Mouse (Mus musculus) kidney, embryonic 14.5 days (tissue): ENCODE data around the gene Lman1l. TPM values are rescaled to one million over a fixed set of nuclear protein-coding genes. Genes with fewer than 3 reads are reported as not detected.

Experiments
- ATAC-seq: fragments of 200-750 bp; cut with Nextera tagmentation; 2 replicates; pipeline ENCODE4 v1.8.0; 2017; ENCODE audit warnings: moderate number of reproducible peaks, mild to moderate bottlenecking, moderate TSS enrichment, moderate library complexity; ENCODE audit not compliant: low FRiP score, low TSS enrichment
- H3K27ac ChIP-seq: fragments of 300-500 bp; sonication (generic); 2 replicates; pipeline ENCODE4 v1.5.1; 2014; ENCODE audit warnings: low read depth, mild to moderate bottlenecking, low read length, moderate library complexity, mixed read lengths
- H3K27me3 ChIP-seq: fragments of 300-500 bp; sonication (generic); 2 replicates; pipeline ENCODE4 v1.6.1; 2014; ENCODE audit warnings: mild to moderate bottlenecking, low read length; ENCODE audit not compliant: control insufficient read depth, insufficient read depth
- H3K36me3 ChIP-seq: fragments of 300-500 bp; sonication (generic); 2 replicates; pipeline ENCODE4 v1.6.1; 2014; ENCODE audit warnings: low read length, mixed read lengths; ENCODE audit not compliant: control insufficient read depth, insufficient read depth
- H3K4me1 ChIP-seq: fragments of 300-500 bp; sonication (generic); 2 replicates; pipeline ENCODE4 v1.6.1; 2014; ENCODE audit warnings: low read length, mixed read lengths; ENCODE audit not compliant: control insufficient read depth, insufficient read depth
- H3K4me2 ChIP-seq: fragments of 300-500 bp; sonication (generic); replicated peaks from 2 replicates; pipeline ENCODE4 v1.6.1; 2014; ENCODE audit warnings: low read depth, mild to moderate bottlenecking, low read length
- H3K4me3 ChIP-seq: fragments of 300-500 bp; sonication (generic); 2 replicates; pipeline ENCODE4 v1.5.1; 2014; ENCODE audit warnings: mild to moderate bottlenecking, low read length
- H3K9ac ChIP-seq: fragments of 300-500 bp; sonication (generic); 2 replicates; pipeline ENCODE4 v1.6.1; 2014; ENCODE audit warnings: low read depth, mild to moderate bottlenecking, low read length, moderate library complexity
- H3K9me3 ChIP-seq: fragments of 300-500 bp; sonication (generic); 2 replicates; pipeline ENCODE4 v1.6.1; 2016; ENCODE audit warnings: low read length; ENCODE audit not compliant: control insufficient read depth
- WGBS: fragments of 180-500 bp; shearing (Covaris S2); extraction: QIAGEN DNeasy Blood & Tissue Kit; methylation state at CpG from one replicate; pipeline ENCODE4 v1.1.7; 2014; 5-methylcytosine and 5-hydroxymethylcytosine counted together
- polyA plus RNA-seq: library from polyadenylated mRNA; unstranded; fragments of >200 nt; fragmentation: Nextera tagmentation; extraction: Ambion mirVana; gene quantifications from 2 replicates; pipeline ENCODE4 v1.2.1, GENCODE M21; 2014

Lman1l gene
- polyA plus RNA-seq, 1 experiment from 2014 or later = not detected

GRCm38 (mm10) chr9:57600620-57601352 lies 19.8 kb downstream of the Lman1l start:
- Histone ChIP-seq H3K4me3 (no peak overlapping the region), H3K9me3 (no peaks in the 10 kb centered on the region), H3K36me3 (no peaks in the 10 kb centered on the region), H3K4me2 (no peak overlapping the region), H3K4me1 (peaks cover 14% of the 10 kb centered on the region), H3K27me3 (no peaks in the 10 kb centered on the region), H3K27ac (no peak overlapping the region), H3K9ac (no peak overlapping the region)
- ATAC-seq = peak; percentile 53; the same call in 1 of the 2 replicates
- WGBS = 4% methylated on average over 3 of the region's 3 CpGs

GRCm38 (mm10) chr9:57598851-57599563 lies 21.6 kb downstream of the Lman1l start:
- Histone ChIP-seq H3K27ac (no peak overlapping the region), H3K4me3 (no peak overlapping the region), H3K27me3 (no peaks in the 10 kb centered on the region), H3K4me2 (no peak overlapping the region), H3K4me1 (peaks cover 15% of the 10 kb centered on the region), H3K9ac (no peak overlapping the region), H3K36me3 (peaks cover 9% of the 10 kb centered on the region; the same call in 1 of the 2 replicates), H3K9me3 (no peaks in the 10 kb centered on the region)
- peak; percentile 22; the same call in 1 of the 2 replicates for ATAC-seq
- 61% methylated on average over 8 of the region's 8 CpGs for WGBS

GRCm38 (mm10) chr9:57597929-57598382 lies 22.6 kb downstream of the Lman1l start:
- no peak overlapping the region for H3K9ac ChIP-seq

GRCm38 (mm10) chr9:57597265-57597664 lies 23.3 kb downstream of the Lman1l start:
- Histone ChIP-seq H3K27me3 (no peaks in the 10 kb centered on the region), H3K36me3 (peaks cover 19% of the 10 kb centered on the region; the same call in 1 of the 2 replicates), H3K9me3 (no peaks in the 10 kb centered on the region), H3K9ac (no peak overlapping the region), H3K4me2 (no peak overlapping the region), H3K27ac (no peak overlapping the region), H3K4me3 (no peak overlapping the region), H3K4me1 (peaks cover 22% of the 10 kb centered on the region)
- WGBS = 81% methylated on average over 8 of the region's 8 CpGs
- no peak for ATAC-seq

More at GRCm38 (mm10) chr9:57597929-57598382, 22.6 kb downstream of the Lman1l start:
- H3K9me3 ChIP-seq = no peaks in the 10 kb centered on the region
- no peak overlapping the region for H3K4me3 ChIP-seq
- peaks cover 19% of the 10 kb centered on the region; the same call in 1 of the 2 replicates for H3K36me3 ChIP-seq
- no peaks in the 10 kb centered on the region for H3K27me3 ChIP-seq
- no peak overlapping the region for H3K4me2 ChIP-seq
- peaks cover 22% of the 10 kb centered on the region for H3K4me1 ChIP-seq
- no peak overlapping the region for H3K27ac ChIP-seq
- 33% methylated on average over 4 of the region's 4 CpGs for whole genome bisulfite sequencing
- no peak for ATAC-seq

- no peak for ATAC-seq
- 0 out of 2 replicates have a peak overlapping the region, but pooled peaks have one; percentile 23 for H3K9ac ChIP-seq
- no peak overlapping the region; the same call in 1 of the 2 replicates for H3K27ac ChIP-seq
- H3K4me2 ChIP-seq = 0 out of 2 replicates have a peak overlapping the region, but pooled peaks have one; percentile 8
- WGBS = 38% methylated on average over 9 of the region's 9 CpGs
- H3K27me3 ChIP-seq = no peaks in the 10 kb centered on the region
- no peak overlapping the region for H3K4me3 ChIP-seq
- peaks cover 19% of the 10 kb centered on the region; the same call in 1 of the 2 replicates for H3K36me3 ChIP-seq
- H3K9me3 ChIP-seq = no peaks in the 10 kb centered on the region
- H3K4me1 ChIP-seq = peaks cover 18% of the 10 kb centered on the region
Observed at GRCm38 (mm10) chr9:57594174-57594509, 26.4 kb downstream of the Lman1l start.

- ATAC-seq = peak; percentile 29; the same call in 1 of the 2 replicates
- Histone ChIP-seq H3K27ac (no peak overlapping the region), H3K27me3 (no peaks in the 10 kb centered on the region), H3K4me1 (peaks cover 16% of the 10 kb centered on the region), H3K9me3 (no peaks in the 10 kb centered on the region), H3K36me3 (peaks cover 19% of the 10 kb centered on the region; the same call in 1 of the 2 replicates), H3K4me3 (no peak overlapping the region), H3K4me2 (0 out of 2 replicates have a peak overlapping the region, but pooled peaks have one; percentile 8), H3K9ac (0 out of 2 replicates have a peak overlapping the region, but pooled peaks have one; percentile 23)
- WGBS = 33% methylated on average over 12 of the region's 12 CpGs
Observed at GRCm38 (mm10) chr9:57593454-57594173, 27.0 kb downstream of the Lman1l start.

- Histone ChIP-seq H3K36me3 (peaks cover 37% of the 10 kb centered on the region), H3K27ac (no peak overlapping the region), H3K27me3 (no peaks in the 10 kb centered on the region), H3K4me1 (peaks cover 16% of the 10 kb centered on the region), H3K9me3 (no peaks in the 10 kb centered on the region), H3K9ac (no peak overlapping the region), H3K4me3 (no peak overlapping the region), H3K4me2 (no peak overlapping the region)
- no peak for ATAC-seq
- 42% methylated on average over 5 of the region's 5 CpGs for WGBS
Observed at GRCm38 (mm10) chr9:57590726-57591125, 29.8 kb downstream of the Lman1l start.

- peak within 1 kb of the TSS; percentile 71 for H3K9ac ChIP-seq
- H3K4me2 ChIP-seq = peak within 1 kb of the TSS; percentile 94
- H3K4me3 ChIP-seq = peak within 1 kb of the TSS; percentile 78
- no peaks in the 10 kb centered on the region for H3K9me3 ChIP-seq
- peaks cover 16% of the 10 kb centered on the region for H3K4me1 ChIP-seq
- H3K27me3 ChIP-seq = no peaks in the 10 kb centered on the region
- peak; percentile 78 for ATAC-seq
- WGBS = under 1% methylated on average over 58 of the region's 58 CpGs
- peak within 1 kb of the TSS; percentile 84 for H3K27ac ChIP-seq
- peaks cover 36% of the 10 kb centered on the region for H3K36me3 ChIP-seq
Observed at GRCm38 (mm10) chr9:57589224-57590126, 31.1 kb downstream of the Lman1l start, which contains the start of gene Ulk3. Gene Ulk3 (plus strand): TSS chr9:57589452.
